Mouse (Mus musculus) neutrophil, adult 83 days (primary cell): Measurements from ENCODE around the gene C3. TPM values are rescaled to one million over a fixed set of nuclear protein-coding genes. Genes with fewer than 3 reads are reported as not detected.

Source experiments
- total RNA-seq, 2 experiments: library from RNA; stranded (reverse); gene quantifications; one replicate each; pipeline ENCODE4 v1.2.4; 2023

Gene C3
- 100 to 1,000 TPM; 540 to 556 TPM for total RNA-seq

DNA sequence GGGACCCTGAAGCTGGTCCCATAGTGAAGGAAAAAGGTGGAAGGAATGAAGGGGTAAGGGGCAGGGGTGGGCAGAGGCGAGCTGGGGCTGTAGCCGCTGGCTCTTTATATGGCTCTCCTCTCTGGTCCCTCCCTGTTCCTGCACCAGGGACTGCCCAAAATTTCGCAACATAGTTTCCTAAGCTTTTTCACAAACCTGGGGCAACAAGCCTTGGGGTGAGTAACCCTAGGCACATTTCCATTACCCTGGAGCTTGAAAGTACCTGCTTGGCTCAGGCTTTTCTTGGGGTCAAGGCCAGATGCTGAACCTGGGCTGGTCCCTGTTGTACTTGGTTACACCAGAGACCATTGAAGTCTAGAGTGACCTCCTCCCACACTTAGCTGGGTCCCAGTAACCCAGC, at the start of gene C3:
Gene C3 (minus strand): TSS at position 123 of the 400 bp plus-strand sequence.

DNA sequence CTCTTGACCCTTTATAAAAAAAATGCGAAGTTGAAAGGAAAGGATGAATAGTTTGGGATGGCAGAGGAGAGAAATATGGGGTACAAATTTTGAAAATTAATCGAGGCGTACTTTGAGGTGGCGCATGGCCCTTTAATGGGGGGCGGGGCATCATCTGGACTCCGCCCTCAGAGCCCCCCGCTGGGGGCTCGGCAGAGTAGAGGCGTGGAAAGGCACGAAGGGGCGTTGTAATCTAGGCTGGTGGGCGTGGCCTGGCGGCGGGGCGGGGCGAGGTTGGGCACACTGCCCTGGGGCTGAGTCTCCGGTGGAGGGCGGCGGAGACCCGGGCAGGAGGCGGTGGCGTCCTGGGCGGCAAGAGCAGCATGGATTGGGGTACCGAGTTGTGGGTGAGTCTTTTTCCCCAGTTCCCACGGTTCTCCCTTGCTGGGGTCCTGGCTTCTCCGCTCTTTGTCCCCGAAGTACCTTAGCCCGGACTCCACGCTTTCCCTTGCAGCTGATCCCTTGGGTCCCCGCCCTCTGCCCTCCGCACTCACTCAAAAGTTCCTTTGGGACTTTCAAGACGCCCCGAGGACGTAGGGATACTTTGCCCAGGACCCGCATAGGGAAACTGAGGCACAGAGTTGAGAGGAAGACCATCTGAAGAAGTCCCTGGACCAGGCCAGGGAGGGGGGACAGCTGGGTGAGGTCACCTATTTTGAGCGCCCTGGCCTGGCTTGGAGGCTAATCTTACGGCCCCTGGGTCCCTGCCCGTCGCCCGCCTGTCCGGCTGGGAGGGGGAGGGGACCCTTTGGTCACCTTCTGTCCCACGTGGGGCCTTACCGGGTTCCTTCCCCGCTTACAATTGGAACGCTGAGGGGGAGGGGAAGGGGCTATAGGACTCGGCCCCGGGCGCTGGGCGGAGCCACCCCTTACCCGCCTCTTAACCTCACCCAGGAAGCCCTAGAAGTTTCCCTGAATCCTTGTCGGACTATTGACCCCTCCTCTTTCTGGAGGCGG, 21.5 kb upstream of the C3 start, which contains the start of gene Trip10:
Gene Trip10 (plus strand): TSS at position 270 of the 996 bp plus-strand sequence.

GRCm38 (mm10) chr17:57248201-57248699, 20.3 kb upstream of the C3 start, which contains the start of gene Gpr108:
Gene Gpr108 (minus strand): TSS chr17:57248446.

GRCm38 (mm10) chr17:57194041-57194507, 33.9 kb downstream of the C3 start, which contains the start of gene Tnfsf14:
Gene Tnfsf14 (minus strand): TSS chr17:57194177.

Other genes with a start within 250 kb of the C3 start
- not detected for gene Acer1, start 246.0 kb downstream of the C3 start, total RNA-seq
- gene Clpp, start 237.8 kb downstream of the C3 start, total RNA-seq, result 10 to 100 TPM in 1 of 2 experiments, 1 to 10 TPM in 1; 9.5 to 14.3 TPM
- 1 to 10 TPM; 6.9 to 8.2 TPM for gene Alkbh7, start 230.8 kb downstream of the C3 start, total RNA-seq
- 1 to 10 TPM; 2.4 to 3.7 TPM for gene Pspn, start 228.1 kb downstream of the C3 start, total RNA-seq
- gene Gtf2f1, start 216.8 kb downstream of the C3 start, total RNA-seq, result 10 to 100 TPM; 48.0 to 61.0 TPM
- under 1 TPM in 1 of 2 experiments, not detected in 1; 0.48 TPM for gene Gm17949, start 216.7 kb downstream of the C3 start, total RNA-seq
- 100 to 1,000 TPM in 1 of 2 experiments, 10 to 100 TPM in 1; 97.1 to 105 TPM for gene Khsrp, start 196.6 kb downstream of the C3 start, total RNA-seq
- gene Slc25a41, start 186.5 kb downstream of the C3 start, total RNA-seq, result not detected
- not detected for gene Crb3, start 169.0 kb downstream of the C3 start, total RNA-seq
- gene Slc25a23, start 168.3 kb downstream of the C3 start, total RNA-seq, result 1 to 10 TPM; 3.0 to 4.7 TPM
- 100 to 1,000 TPM; 138 to 163 TPM for gene Dennd1c, start 149.6 kb downstream of the C3 start, total RNA-seq
- gene Tubb4a, start 140.4 kb downstream of the C3 start, total RNA-seq, result under 1 TPM; 0.15 to 0.18 TPM
- gene Tnfsf9, start 122.8 kb downstream of the C3 start, total RNA-seq, result 1 to 10 TPM; 1.9 to 2.1 TPM
- gene Cd70, start 78.4 kb downstream of the C3 start, total RNA-seq, result not detected
- gene Tnfsf14, start 34.0 kb downstream of the C3 start, total RNA-seq, result 10 to 100 TPM; 32.7 to 34.8 TPM
- gene Gpr108, start 20.3 kb upstream of the C3 start, total RNA-seq, result 10 to 100 TPM; 52.5 to 53.2 TPM
- gene Trip10, start 21.3 kb upstream of the C3 start, total RNA-seq, result 1 to 10 TPM; 4.0 to 5.7 TPM
- 100 to 1,000 TPM; 163 to 179 TPM for gene Vav1, start 51.0 kb upstream of the C3 start, total RNA-seq
- gene Adgre1, start 130.6 kb upstream of the C3 start, total RNA-seq, result 10 to 100 TPM; 29.0 to 35.9 TPM